Mouse (Mus musculus) erythroblast, embryonic 14.5 days (primary cell): ENCODE data around the gene Srgap1. TPM values are rescaled to one million over a fixed set of nuclear protein-coding genes. Genes with fewer than 3 reads are reported as not detected.

Source experiments
- H3K27me3 ChIP-seq: 2 replicates; pipeline ENCODE4 v1.6.1; 2012; ENCODE audit warnings: inconsistent platforms; ENCODE audit not compliant: control insufficient read depth
- H3K36me3 ChIP-seq: 2 replicates; pipeline ENCODE4 v1.6.1; 2012; ENCODE audit warnings: mild to moderate bottlenecking, inconsistent platforms; ENCODE audit not compliant: control insufficient read depth
- H3K4me1 ChIP-seq: 2 replicates; pipeline ENCODE4 v1.6.1; 2012; ENCODE audit warnings: inconsistent platforms; ENCODE audit not compliant: control insufficient read depth
- H3K4me3 ChIP-seq: replicated peaks from 2 replicates; pipeline ENCODE3; 2012; ENCODE audit warnings: moderate library complexity, mild to moderate bottlenecking, inconsistent platforms
- H3K9me3 ChIP-seq: 2 replicates; pipeline ENCODE4 v1.6.1; 2012; ENCODE audit warnings: low read length, inconsistent platforms, mixed read lengths; ENCODE audit not compliant: control insufficient read depth
- GATA1 ChIP-seq: IDR thresholded peaks from 2 replicates; pipeline ENCODE4 v1.6.1; 2012; ENCODE audit warnings: low read length, inconsistent platforms, mixed read lengths
- TAL1 ChIP-seq: IDR thresholded peaks from 3 replicates; pipeline ENCODE4 v1.6.1; 2012; ENCODE audit warnings: low read length, inconsistent platforms, mixed read lengths
- polyA plus RNA-seq: library from polyadenylated mRNA; stranded (reverse); fragments of >175 nt; gene quantifications from 2 replicates; pipeline ENCODE4 v1.2.3, GENCODE M21; 2012

The Srgap1 gene
- polyA plus RNA-seq, 1 experiment, result 0.20 TPM

DNA sequence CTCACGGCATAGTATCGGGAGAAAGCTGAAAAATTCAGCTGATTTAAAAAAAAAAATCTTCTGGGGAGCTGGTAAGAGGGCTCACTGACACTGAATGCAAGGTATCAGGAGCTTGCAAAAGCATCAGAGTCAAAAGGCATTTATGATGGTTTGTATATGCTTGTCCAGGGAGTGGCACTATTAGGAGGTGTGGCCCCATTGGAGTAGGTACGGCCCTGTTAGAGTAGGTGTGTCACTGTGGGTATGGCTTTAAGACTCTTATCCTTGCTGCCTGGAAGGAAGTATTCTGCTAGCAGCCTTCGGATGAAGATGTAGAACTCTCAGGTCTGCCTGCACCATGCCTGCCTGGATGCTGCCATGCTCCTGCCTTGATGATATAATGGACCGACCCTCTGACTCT lies 26.2 kb downstream of the Srgap1 start:
- Histone ChIP-seq H3K9me3 (peaks cover 13% of the 10 kb centered on the region), H3K4me3 (no peak overlapping the region), H3K4me1 (no peaks in the 10 kb centered on the region), H3K27me3 (no peaks in the 10 kb centered on the region), H3K36me3 (no peaks in the 10 kb centered on the region)
- TF ChIP-seq TAL1 (no peak), GATA1 (no peak)

DNA sequence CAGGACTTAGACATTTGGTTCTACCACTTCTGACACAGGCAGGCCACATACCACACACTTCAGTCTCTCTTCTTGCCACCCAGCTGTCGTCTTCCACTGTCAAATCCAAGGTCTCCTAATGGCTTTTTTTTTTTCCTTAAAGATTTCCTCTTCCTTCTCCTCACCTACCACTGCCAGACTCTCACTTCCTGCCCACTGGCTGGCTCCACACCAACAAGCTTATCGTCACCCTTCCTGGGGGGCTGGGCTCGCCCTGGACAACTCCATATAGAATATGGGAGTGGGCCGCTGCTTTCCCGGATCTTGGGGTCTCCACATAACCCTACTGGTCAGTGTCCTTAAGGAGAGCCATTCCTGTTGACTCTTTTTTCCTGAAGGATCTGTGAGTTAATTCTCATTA lies 26.9 kb downstream of the Srgap1 start:
- Histone ChIP-seq H3K4me3 (no peak overlapping the region), H3K36me3 (no peaks in the 10 kb centered on the region), H3K9me3 (peaks cover 13% of the 10 kb centered on the region), H3K27me3 (no peaks in the 10 kb centered on the region), H3K4me1 (no peaks in the 10 kb centered on the region)
- TF ChIP-seq TAL1 (no peak), GATA1 (no peak)

DNA sequence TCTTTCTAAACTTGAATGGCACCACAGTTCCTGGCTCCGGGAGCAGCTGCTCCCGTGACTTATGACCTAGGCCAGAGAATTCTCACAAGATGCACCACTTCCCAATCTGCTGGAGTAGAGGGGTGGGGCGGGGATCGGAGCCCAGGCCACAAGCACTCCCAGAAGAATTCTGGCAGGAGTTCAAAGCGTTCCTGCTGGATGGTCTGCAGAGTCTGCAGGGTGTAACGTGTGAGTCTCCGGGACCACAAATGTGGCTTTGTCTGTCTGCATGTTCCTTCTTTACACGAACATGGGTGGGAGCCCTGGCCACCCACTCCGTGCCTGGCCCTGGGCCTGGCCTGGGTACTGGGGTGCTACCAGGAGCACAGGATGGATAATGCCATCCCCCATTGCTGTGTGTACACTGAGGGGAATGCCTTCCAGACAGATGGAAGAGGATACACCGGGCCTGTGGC lies 28.5 kb downstream of the Srgap1 start:
- no peaks in the 10 kb centered on the region for H3K27me3 ChIP-seq
- H3K9me3 ChIP-seq, result peaks cover 4% of the 10 kb centered on the region
- H3K4me3 ChIP-seq, result no peak overlapping the region
- TF ChIP-seq GATA1, result no peak
- no peak for TF ChIP-seq TAL1
- H3K36me3 ChIP-seq, result no peaks in the 10 kb centered on the region
- H3K4me1 ChIP-seq, result no peaks in the 10 kb centered on the region

DNA sequence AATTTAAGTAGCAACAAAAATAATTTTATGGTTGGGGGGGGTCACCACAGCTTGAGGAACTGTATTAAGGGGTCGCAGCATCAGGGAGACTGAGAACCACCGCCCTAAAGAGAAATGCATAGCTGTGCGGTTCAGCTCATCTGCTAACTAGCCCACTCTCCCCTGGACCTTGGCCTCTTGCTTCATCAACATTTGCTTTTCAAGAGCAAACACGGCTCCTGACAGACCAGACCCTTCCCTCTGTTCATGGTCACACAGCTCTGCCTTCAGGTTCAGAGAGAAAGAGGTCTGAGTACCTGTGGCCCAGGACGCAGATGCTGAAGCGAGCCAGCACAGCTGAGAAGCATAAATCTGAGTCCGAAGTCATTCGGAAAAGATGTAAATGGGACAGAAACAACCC lies 29.4 kb downstream of the Srgap1 start:
- no peaks in the 10 kb centered on the region for H3K27me3 ChIP-seq
- TF ChIP-seq GATA1 (no peak), TAL1 (no peak)
- H3K4me1 ChIP-seq, result no peaks in the 10 kb centered on the region
- H3K9me3 ChIP-seq, result peaks cover 2% of the 10 kb centered on the region; the same call in 1 of the 2 replicates
- no peaks in the 10 kb centered on the region for H3K36me3 ChIP-seq
- H3K4me3 ChIP-seq, result no peak overlapping the region

DNA sequence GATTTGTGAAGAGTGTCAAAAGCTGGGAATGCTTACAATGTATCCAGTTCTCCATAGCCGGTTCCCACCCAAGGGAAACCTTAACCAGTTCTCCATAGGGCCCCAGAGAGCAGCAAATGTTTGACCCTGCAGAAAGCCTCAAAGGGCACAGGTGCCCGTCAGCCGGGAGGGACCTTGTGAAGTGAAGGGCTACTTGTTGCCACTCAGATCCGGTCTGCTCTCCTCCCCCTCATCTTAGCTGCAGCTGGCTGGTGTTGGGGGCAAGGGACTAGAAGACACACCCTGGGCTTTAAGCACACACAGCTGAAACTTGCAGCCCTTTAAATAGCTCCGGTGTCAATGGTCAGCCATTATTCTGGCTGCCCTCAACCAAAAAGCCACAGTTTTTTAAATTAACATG lies 30.1 kb downstream of the Srgap1 start:
- H3K27me3 ChIP-seq, result no peaks in the 10 kb centered on the region
- H3K9me3 ChIP-seq, result peaks cover 2% of the 10 kb centered on the region; the same call in 1 of the 2 replicates
- TF ChIP-seq TAL1, result no peak
- no peak for TF ChIP-seq GATA1
- H3K36me3 ChIP-seq, result no peaks in the 10 kb centered on the region
- H3K4me1 ChIP-seq, result no peaks in the 10 kb centered on the region
- no peak overlapping the region for H3K4me3 ChIP-seq

DNA sequence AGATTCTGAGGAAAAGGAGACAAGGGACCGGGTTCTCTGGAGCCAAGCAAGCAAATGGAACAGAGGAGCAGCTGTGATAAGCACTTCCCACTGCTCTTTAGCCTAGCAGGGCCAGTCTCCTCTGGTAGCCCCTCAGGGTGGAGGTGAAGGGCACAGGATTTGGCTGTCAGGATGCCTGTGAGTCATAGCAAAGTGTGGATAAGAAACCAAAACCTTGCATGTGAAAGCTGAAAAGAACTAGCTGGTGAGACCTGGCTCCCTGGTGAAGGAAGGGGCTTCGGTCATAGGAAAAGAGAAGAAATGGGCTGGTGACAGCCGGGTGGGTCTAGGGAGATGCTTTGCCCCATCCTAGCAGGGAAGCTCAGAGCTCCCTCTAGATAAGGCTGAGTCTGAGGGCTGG lies 30.5 kb downstream of the Srgap1 start:
- H3K36me3 ChIP-seq, result no peaks in the 10 kb centered on the region
- H3K27me3 ChIP-seq, result no peaks in the 10 kb centered on the region
- H3K4me3 ChIP-seq, result no peak overlapping the region
- TF ChIP-seq TAL1 (no peak), GATA1 (no peak)
- H3K4me1 ChIP-seq, result no peaks in the 10 kb centered on the region
- H3K9me3 ChIP-seq, result no peaks in the 10 kb centered on the region

DNA sequence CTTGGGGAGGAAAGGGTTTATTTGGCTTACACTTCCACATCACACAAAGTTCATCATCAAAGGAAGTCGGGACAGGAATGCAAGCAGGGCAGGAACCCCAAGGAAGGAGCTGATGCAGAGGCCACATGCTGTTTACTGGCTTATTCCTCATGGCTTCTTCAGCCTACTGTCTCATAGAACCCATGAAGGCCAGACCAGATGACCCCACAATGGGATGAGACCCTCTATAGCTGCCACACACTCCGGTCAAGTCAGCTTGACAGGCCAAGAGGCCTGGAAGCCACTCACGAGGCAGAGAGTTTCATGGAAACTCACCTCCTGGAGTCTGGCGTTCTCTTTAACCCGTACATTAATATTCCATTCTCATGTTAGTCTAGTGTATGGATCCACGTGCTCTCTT lies 34.8 kb downstream of the Srgap1 start:
- H3K27me3 ChIP-seq, result no peaks in the 10 kb centered on the region
- H3K9me3 ChIP-seq, result no peaks in the 10 kb centered on the region
- no peak overlapping the region for H3K4me3 ChIP-seq
- no peaks in the 10 kb centered on the region for H3K4me1 ChIP-seq
- no peaks in the 10 kb centered on the region for H3K36me3 ChIP-seq
- TF ChIP-seq GATA1 (no peak), TAL1 (no peak)

DNA sequence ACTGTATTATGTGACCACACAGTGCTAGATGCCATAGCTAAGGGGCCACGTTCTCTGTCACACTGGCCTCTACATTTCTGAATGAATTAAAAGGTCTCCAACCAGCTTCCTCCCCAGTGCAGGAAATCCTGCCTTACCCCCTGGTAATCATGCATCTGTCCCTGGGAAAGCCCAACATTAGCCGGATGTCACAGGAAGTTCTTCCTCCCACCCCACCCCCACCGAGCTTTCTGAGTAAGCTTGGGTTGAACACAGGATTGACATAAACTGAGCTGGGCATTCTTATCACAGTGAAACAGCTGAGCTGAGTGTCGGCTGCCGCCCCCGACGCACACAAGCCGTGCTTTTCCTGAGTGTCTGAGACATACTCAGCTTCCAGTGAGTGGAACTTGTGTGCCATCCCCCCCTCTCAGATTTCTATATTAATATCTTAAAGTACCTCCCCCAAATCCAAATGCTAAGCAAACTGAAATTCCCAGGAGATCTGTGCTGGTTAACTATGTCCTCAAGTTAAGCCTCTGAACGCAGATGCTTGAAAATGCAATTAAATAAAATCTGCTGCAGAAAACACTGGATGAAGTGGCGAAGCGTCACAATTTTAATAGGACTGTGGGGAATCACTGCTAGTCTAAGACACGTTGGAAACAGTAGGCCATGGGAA lies 38.3 kb downstream of the Srgap1 start:
- Histone ChIP-seq H3K9me3 (no peaks in the 10 kb centered on the region), H3K27me3 (no peaks in the 10 kb centered on the region), H3K4me3 (no peak overlapping the region), H3K4me1 (no peaks in the 10 kb centered on the region), H3K36me3 (no peaks in the 10 kb centered on the region)
- TF ChIP-seq TAL1, result no peak
- no peak for TF ChIP-seq GATA1

DNA sequence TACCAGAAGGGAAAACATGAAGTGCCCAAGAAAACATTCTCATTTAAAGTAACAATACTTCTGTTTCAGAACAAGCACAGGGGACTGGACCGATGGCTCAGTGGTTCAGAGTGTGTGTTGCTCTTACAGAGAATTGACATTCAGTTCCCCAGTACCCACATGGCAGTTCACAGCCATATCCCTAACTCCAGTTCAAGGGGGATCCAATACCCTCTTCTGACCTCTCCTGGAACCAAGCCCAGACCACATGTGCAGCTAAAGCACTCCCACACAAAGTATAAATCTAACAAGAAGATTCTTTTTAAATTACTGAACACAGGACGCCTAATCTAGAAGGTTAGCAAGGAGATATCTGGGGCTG lies 38.8 kb downstream of the Srgap1 start:
- TF ChIP-seq TAL1 (no peak), GATA1 (no peak)
- no peak overlapping the region for H3K4me3 ChIP-seq
- H3K4me1 ChIP-seq, result no peaks in the 10 kb centered on the region
- no peaks in the 10 kb centered on the region for H3K36me3 ChIP-seq
- no peaks in the 10 kb centered on the region for H3K9me3 ChIP-seq
- no peaks in the 10 kb centered on the region for H3K27me3 ChIP-seq

DNA sequence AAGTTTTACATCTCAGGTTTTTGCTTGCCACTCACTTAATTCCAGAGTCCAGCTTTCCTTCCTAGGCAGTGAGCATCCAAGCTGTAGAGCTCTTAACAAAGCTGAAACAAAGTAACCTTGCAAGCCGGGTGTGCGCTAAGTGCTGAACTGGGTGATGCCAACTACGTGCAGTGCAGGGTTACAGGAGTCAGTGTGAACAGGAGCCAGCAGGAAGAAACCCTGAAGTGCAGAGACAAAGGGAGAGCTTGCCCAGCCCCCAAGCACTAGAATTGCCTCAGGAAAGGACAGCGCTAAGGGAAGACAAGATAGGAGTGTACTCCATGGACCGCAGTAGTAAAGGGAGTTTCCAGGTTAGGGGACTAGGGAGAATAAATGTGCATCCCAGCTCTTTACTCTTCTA lies 40.5 kb downstream of the Srgap1 start:
- Histone ChIP-seq H3K36me3 (no peaks in the 10 kb centered on the region), H3K4me3 (no peak overlapping the region), H3K9me3 (no peaks in the 10 kb centered on the region), H3K4me1 (no peaks in the 10 kb centered on the region), H3K27me3 (no peaks in the 10 kb centered on the region)
- TF ChIP-seq GATA1, result no peak
- TF ChIP-seq TAL1, result no peak
